Mouse (Mus musculus) kidney, embryonic 14.5 days (tissue): ENCODE measurements around the gene Kcnj2. TPM values are rescaled to one million over a fixed set of nuclear protein-coding genes. Genes with fewer than 3 reads are reported as not detected.

Experiments
- ATAC-seq: fragments of 200-750 bp; cut with Nextera tagmentation; 2 replicates; pipeline ENCODE4 v1.8.0; 2017; ENCODE audit warnings: moderate number of reproducible peaks, mild to moderate bottlenecking, moderate TSS enrichment, moderate library complexity; ENCODE audit not compliant: low FRiP score, low TSS enrichment
- H3K27ac ChIP-seq: fragments of 300-500 bp; sonication (generic); 2 replicates; pipeline ENCODE4 v1.5.1; 2014; ENCODE audit warnings: low read depth, mild to moderate bottlenecking, low read length, moderate library complexity, mixed read lengths
- H3K27me3 ChIP-seq: fragments of 300-500 bp; sonication (generic); 2 replicates; pipeline ENCODE4 v1.6.1; 2014; ENCODE audit warnings: mild to moderate bottlenecking, low read length; ENCODE audit not compliant: control insufficient read depth, insufficient read depth
- H3K36me3 ChIP-seq: fragments of 300-500 bp; sonication (generic); 2 replicates; pipeline ENCODE4 v1.6.1; 2014; ENCODE audit warnings: low read length, mixed read lengths; ENCODE audit not compliant: control insufficient read depth, insufficient read depth
- H3K4me1 ChIP-seq: fragments of 300-500 bp; sonication (generic); 2 replicates; pipeline ENCODE4 v1.6.1; 2014; ENCODE audit warnings: low read length, mixed read lengths; ENCODE audit not compliant: control insufficient read depth, insufficient read depth
- H3K4me2 ChIP-seq: fragments of 300-500 bp; sonication (generic); replicated peaks from 2 replicates; pipeline ENCODE4 v1.6.1; 2014; ENCODE audit warnings: low read depth, mild to moderate bottlenecking, low read length
- H3K4me3 ChIP-seq: fragments of 300-500 bp; sonication (generic); 2 replicates; pipeline ENCODE4 v1.5.1; 2014; ENCODE audit warnings: mild to moderate bottlenecking, low read length
- H3K9ac ChIP-seq: fragments of 300-500 bp; sonication (generic); 2 replicates; pipeline ENCODE4 v1.6.1; 2014; ENCODE audit warnings: low read depth, mild to moderate bottlenecking, low read length, moderate library complexity
- H3K9me3 ChIP-seq: fragments of 300-500 bp; sonication (generic); 2 replicates; pipeline ENCODE4 v1.6.1; 2016; ENCODE audit warnings: low read length; ENCODE audit not compliant: control insufficient read depth
- WGBS: fragments of 180-500 bp; shearing (Covaris S2); extraction: QIAGEN DNeasy Blood & Tissue Kit; methylation state at CpG from one replicate; pipeline ENCODE4 v1.1.7; 2014; 5-methylcytosine and 5-hydroxymethylcytosine counted together
- polyA plus RNA-seq: library from polyadenylated mRNA; unstranded; fragments of >200 nt; fragmentation: Nextera tagmentation; extraction: Ambion mirVana; gene quantifications from 2 replicates; pipeline ENCODE4 v1.2.1, GENCODE M21; 2014

Gene Kcnj2
- polyA plus RNA-seq, 1 experiment from 2014 or later: 0.68 TPM

DNA sequence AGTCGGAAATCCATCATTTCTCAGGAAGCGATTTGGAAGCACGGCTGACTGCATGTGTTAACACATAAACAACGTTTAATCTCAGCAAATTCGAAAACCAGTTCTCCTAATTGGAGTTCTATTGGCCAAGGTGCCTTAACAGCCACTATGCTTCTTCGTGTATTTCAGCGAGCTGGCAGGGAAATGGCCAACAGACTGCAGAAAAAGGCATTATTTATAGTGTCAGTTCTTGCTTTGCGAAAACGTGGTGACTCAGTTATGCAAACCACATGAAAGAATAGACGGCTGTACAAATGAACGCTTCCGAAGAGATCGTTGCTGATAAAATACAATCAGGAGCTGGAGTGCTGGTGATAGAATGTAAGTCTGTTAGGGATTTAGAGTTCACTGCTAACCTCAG is 9.9 kb upstream of the Kcnj2 start:
- H3K27ac ChIP-seq: no peak overlapping the region
- 60% methylated on average over 13 of the region's 13 CpGs for WGBS
- H3K36me3 ChIP-seq: no peaks in the 10 kb centered on the region
- no peaks in the 10 kb centered on the region for H3K27me3 ChIP-seq
- no peak overlapping the region for H3K4me2 ChIP-seq
- ATAC-seq: no peak
- no peaks in the 10 kb centered on the region for H3K4me1 ChIP-seq
- H3K9me3 ChIP-seq: no peaks in the 10 kb centered on the region
- H3K9ac ChIP-seq: no peak overlapping the region
- H3K4me3 ChIP-seq: no peak overlapping the region

DNA sequence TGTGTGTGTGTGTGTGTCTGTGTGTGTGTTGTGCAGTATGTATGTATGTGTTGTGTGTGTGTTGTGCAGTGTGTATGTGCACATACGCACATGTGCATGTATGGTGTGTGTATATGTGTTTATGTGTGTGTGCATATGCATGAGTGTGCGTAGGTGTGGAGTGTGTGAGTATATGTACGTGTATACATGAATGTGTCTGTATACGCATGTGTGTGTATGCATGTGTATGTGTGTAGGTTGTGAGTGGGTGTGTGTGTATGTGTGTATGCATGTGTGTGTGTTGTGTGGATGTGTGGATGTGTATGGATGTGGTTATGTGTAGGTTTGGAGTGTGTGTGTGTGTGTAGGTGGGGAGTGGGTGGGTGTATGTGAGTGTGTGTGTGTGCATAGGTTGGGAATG is 8.5 kb upstream of the Kcnj2 start:
- Histone ChIP-seq H3K27me3 (no peaks in the 10 kb centered on the region), H3K9ac (no peak overlapping the region), H3K4me2 (no peak overlapping the region), H3K36me3 (no peaks in the 10 kb centered on the region), H3K27ac (no peak overlapping the region), H3K9me3 (no peaks in the 10 kb centered on the region), H3K4me3 (no peak overlapping the region), H3K4me1 (no peaks in the 10 kb centered on the region)
- ATAC-seq: no peak
- 94% methylated on average over 4 of the region's 4 CpGs for WGBS

DNA sequence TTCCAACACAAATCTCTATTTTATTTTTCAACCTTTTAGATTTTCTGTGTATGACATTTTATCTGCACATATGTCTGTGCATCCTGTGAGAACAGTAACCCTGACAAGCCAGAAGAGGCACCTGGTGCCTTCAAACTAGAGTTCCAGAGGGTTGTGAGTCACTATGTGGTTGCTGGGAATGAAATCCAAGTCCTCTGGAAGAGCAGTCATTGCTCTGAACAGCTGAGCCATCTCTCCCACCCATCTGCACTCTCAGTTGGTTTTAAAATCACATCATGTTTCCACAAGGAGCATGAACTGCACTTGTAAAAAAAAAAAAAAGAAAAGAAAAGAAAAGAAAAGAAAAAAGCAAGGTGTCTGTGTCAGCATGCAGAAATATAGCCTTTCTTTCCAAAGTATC is 6.5 kb upstream of the Kcnj2 start:
- Histone ChIP-seq H3K4me2 (no peak overlapping the region), H3K27ac (no peak overlapping the region), H3K36me3 (no peaks in the 10 kb centered on the region), H3K27me3 (no peaks in the 10 kb centered on the region), H3K9me3 (no peaks in the 10 kb centered on the region), H3K4me1 (no peaks in the 10 kb centered on the region), H3K9ac (no peak overlapping the region), H3K4me3 (no peak overlapping the region)
- ATAC-seq: no peak

DNA sequence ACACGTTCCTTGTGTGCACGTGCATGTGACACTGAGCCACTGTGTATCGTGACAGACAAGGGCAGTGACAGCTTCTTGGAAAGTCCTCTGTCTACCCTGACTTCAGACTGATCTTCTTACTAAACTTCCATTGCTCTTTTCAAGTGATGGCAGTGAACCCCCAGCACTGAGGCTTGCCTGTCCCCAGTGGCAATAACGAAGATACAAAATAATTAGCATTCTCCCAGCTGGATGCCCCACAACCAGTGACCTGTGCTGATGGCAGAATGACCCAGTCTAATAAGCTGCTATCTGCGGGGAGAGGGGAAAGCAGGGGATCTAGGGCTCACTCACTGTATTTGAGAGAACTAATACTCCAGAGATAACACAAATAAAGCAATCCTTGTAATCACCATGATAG is 5.7 kb upstream of the Kcnj2 start:
- no peak overlapping the region for H3K9ac ChIP-seq
- no peaks in the 10 kb centered on the region for H3K27me3 ChIP-seq
- H3K4me2 ChIP-seq: no peak overlapping the region
- H3K4me1 ChIP-seq: no peaks in the 10 kb centered on the region
- WGBS: 66% methylated on average over 5 of the region's 5 CpGs
- no peak overlapping the region for H3K27ac ChIP-seq
- no peak for ATAC-seq
- no peaks in the 10 kb centered on the region for H3K36me3 ChIP-seq
- H3K4me3 ChIP-seq: no peak overlapping the region
- H3K9me3 ChIP-seq: no peaks in the 10 kb centered on the region

DNA sequence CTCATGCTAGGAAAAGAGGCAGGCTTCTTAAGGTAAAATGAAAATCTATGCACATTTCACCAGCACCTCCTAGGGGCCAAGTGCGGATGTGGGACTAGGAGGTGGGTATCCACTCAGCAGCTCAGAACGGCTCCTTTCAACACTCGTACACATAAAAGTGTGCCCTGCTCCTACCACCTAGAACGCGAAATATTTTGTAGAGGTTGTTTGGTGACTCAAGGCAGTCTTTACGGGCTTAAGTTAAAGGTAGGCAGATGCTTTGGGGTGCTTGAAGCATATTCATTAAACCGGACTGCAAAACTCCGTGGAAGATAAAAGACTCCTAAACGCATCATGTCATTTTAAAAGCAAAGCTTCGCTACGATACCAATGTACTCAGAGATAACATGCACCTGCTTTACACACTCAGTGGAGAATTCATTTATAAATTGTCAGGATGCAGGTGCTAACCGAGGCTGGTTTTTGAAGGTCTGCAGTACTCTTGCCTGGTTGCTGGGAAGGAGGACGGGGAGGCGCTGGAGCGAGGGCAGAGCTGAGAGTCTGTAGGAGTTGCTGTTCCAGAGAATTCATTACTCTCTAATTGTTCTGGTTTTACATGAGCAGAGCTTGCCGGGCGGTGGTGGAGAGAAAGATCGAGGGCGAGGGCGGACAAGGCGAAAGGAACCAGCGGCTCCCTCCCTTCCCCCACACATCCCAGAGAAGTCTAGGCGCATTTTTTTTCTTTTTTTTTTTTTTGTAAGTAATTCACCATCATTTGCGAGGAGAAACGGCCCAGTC is 1.0 kb upstream of the Kcnj2 start:
- peak; percentile 43; the same call in 1 of the 2 replicates for ATAC-seq
- Histone ChIP-seq H3K9ac (peak overlapping the region; percentile 31; the same call in 1 of the 2 replicates), H3K36me3 (no peaks in the 10 kb centered on the region), H3K27me3 (no peaks in the 10 kb centered on the region), H3K4me3 (peak overlapping the region; percentile 60), H3K4me1 (no peaks in the 10 kb centered on the region), H3K9me3 (no peaks in the 10 kb centered on the region), H3K4me2 (peak overlapping the region; percentile 88), H3K27ac (no peak overlapping the region)
- under 1% methylated on average over 25 of the region's 25 CpGs for WGBS

DNA sequence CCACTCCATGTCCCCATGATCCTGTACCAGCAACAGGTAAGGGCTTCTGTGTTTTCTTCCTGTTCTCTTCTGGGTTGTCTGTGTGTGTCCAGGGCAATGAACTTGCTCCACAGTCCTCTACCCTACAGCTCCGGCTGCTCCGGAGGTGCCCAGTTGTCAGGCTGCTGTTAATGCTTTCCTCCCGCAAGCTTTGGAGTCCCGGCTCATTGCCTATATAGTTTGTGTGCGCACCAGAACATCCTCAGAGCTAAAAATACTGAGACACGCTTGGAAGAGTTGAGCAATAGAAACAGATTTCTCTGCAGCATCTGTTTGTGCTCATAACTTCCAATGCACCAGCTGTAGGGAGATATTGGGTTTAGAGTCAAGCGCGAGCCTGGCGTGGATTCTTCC is 331 bp downstream of the Kcnj2 start:
- peak overlapping the region; percentile 60 for H3K4me3 ChIP-seq
- peak overlapping the region; percentile 54 for H3K9ac ChIP-seq
- ATAC-seq: peak; percentile 86
- no peak overlapping the region for H3K27ac ChIP-seq
- WGBS: 1% methylated on average over 9 of the region's 9 CpGs
- H3K36me3 ChIP-seq: no peaks in the 10 kb centered on the region
- no peaks in the 10 kb centered on the region for H3K9me3 ChIP-seq
- peak overlapping the region; percentile 88 for H3K4me2 ChIP-seq
- H3K4me1 ChIP-seq: no peaks in the 10 kb centered on the region
- no peaks in the 10 kb centered on the region for H3K27me3 ChIP-seq

DNA sequence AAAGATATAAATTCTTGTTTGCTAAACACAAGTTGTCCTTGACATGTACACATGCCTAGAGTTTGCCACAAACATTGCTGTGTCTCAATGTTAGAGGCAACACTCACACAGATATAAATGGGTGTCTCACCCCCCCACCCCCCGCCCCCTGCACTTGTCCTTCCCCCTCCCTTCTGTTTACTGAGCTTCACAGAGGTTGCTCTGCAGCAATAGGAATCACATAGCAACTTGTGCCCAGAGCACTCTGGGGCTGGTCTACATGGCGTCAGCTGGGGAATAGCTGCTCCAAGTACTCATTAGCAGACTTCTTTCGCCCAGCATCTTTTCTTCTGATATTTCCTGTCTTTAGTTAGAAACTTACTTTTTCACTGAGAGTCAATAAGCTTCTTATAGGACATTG is 1.8 kb downstream of the Kcnj2 start:
- WGBS: 57% methylated on average over 3 of the region's 3 CpGs
- no peak overlapping the region; the same call in 1 of the 2 replicates for H3K9ac ChIP-seq
- no peaks in the 10 kb centered on the region for H3K36me3 ChIP-seq
- no peak overlapping the region for H3K27ac ChIP-seq
- no peaks in the 10 kb centered on the region for H3K4me1 ChIP-seq
- H3K27me3 ChIP-seq: no peaks in the 10 kb centered on the region
- peak overlapping the region; percentile 88 for H3K4me2 ChIP-seq
- H3K4me3 ChIP-seq: peak overlapping the region; percentile 60
- no peak for ATAC-seq
- no peaks in the 10 kb centered on the region for H3K9me3 ChIP-seq

DNA sequence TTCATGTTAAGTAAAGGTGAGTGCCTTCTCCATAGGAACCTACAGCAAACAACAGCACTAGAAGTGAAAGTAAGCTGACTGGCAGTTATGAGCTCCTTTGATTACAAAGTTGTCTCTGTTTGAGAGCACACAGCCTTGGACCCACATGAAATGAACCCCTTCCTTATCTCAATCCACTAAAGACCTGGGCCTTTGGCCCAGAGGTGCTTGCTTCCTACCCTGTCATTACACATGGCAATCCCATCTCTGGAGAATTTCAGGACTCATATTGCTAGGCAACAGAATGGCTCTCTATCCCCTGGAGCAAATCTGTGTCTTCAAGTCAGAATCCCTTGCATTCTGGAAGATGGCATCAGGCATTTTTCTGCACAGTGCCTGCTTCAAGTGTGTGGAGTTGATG is 4.5 kb downstream of the Kcnj2 start:
- H3K27me3 ChIP-seq: no peaks in the 10 kb centered on the region
- no peak overlapping the region for H3K27ac ChIP-seq
- no peak overlapping the region for H3K4me3 ChIP-seq
- no peak for ATAC-seq
- H3K9ac ChIP-seq: no peak overlapping the region
- H3K9me3 ChIP-seq: no peaks in the 10 kb centered on the region
- no peak overlapping the region for H3K4me2 ChIP-seq
- H3K4me1 ChIP-seq: no peaks in the 10 kb centered on the region
- no peaks in the 10 kb centered on the region; the same call in 1 of the 2 replicates for H3K36me3 ChIP-seq

DNA sequence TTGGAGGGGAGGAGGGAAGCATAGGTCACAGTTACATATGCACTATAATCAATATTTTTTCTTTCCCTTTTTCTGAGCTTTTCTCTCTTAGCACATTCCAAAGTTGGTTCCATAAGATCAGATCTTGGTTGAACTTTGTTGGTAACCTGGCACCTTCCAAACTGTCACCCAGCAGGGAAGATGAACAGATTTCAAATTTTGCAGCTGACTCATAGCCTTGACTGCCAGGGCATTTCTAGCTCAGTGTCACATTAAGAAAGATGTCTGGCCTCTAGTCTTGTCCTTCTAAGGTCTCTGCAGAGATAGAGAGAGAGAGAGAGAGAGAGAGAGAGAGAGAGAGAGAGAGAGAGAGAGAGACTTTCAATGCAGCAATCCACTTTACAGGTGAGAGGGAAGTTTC is 8.2 kb downstream of the Kcnj2 start:
- Histone ChIP-seq H3K9ac (no peak overlapping the region), H3K27me3 (no peaks in the 10 kb centered on the region), H3K4me3 (no peak overlapping the region), H3K4me2 (no peak overlapping the region), H3K36me3 (no peaks in the 10 kb centered on the region; the same call in 1 of the 2 replicates), H3K4me1 (no peaks in the 10 kb centered on the region), H3K9me3 (no peaks in the 10 kb centered on the region), H3K27ac (no peak overlapping the region)
- no peak for ATAC-seq
